Mouse (Mus musculus) liver, adult 2 months (tissue): Measurements from ENCODE around the gene Taok1. TPM values are rescaled to one million over a fixed set of nuclear protein-coding genes. Genes with fewer than 3 reads are reported as not detected.
A peak's percentile ranks its signal among the peaks of the same experiment; 100 is the strongest.

Experiments used
- DNase-seq: peaks from one replicate; pipeline ENCODE4 v3.0.0-alpha.2; 2011; ENCODE audit warnings: low read depth, low spot score; ENCODE audit errors: extremely low read depth
- H3K27ac ChIP-seq: fragments of 200-500 bp; replicated peaks from 2 replicates; pipeline ENCODE4 v1.5.1; 2012; ENCODE audit warnings: low read depth, mild to moderate bottlenecking, control low read depth, inconsistent platforms, low read length; ENCODE audit not compliant: insufficient read depth
- H3K27me3 ChIP-seq: fragments of 200-500 bp; 2 replicates; pipeline ENCODE4 v1.6.1; 2012; ENCODE audit warnings: mild to moderate bottlenecking, moderate library complexity, low read length, inconsistent platforms; ENCODE audit not compliant: control insufficient read depth, insufficient read depth
- H3K36me3 ChIP-seq: fragments of 200-500 bp; 2 replicates; pipeline ENCODE4 v1.6.1; 2012; ENCODE audit warnings: low read length, inconsistent platforms; ENCODE audit not compliant: control insufficient read depth, insufficient read depth
- H3K4me1 ChIP-seq: fragments of 200-500 bp; 2 replicates; pipeline ENCODE4 v1.6.1; 2011; ENCODE audit warnings: low read length; ENCODE audit not compliant: control insufficient read depth, insufficient read depth
- H3K4me3 ChIP-seq: fragments of 200-500 bp; 2 replicates; pipeline ENCODE4 v1.5.1; 2011; ENCODE audit warnings: low read depth, mild to moderate bottlenecking, control low read depth, low read length, moderate library complexity; ENCODE audit not compliant: insufficient read depth
- H3K79me2 ChIP-seq: fragments of 200-500 bp; 2 replicates; pipeline ENCODE4 v1.6.1; 2012; ENCODE audit warnings: inconsistent platforms, mild to moderate bottlenecking, low read length, moderate library complexity; ENCODE audit not compliant: control insufficient read depth, insufficient read depth
- H3K9ac ChIP-seq: fragments of 200-500 bp; 2 replicates; pipeline ENCODE4 v1.6.1; 2012; ENCODE audit warnings: low read depth, mild to moderate bottlenecking, control low read depth, inconsistent platforms, low read length
- CTCF ChIP-seq: fragments of 200-500 bp; IDR thresholded peaks from 2 replicates; pipeline ENCODE4 v1.5.1; 2011; ENCODE audit warnings: low read depth, low read length, control low read depth
- POLR2A ChIP-seq: fragments of 200-500 bp; IDR thresholded peaks from 2 replicates; pipeline ENCODE4 v1.6.1; 2011; ENCODE audit warnings: low read length, control low read depth; ENCODE audit not compliant: insufficient read depth; ENCODE audit errors: extremely low read depth
- WGBS: fragments of 180-500 bp; shearing (Covaris S2); methylation state at CpG from one replicate; pipeline ENCODE4 v1.1.7; 2018; 5-methylcytosine and 5-hydroxymethylcytosine counted together
- polyA plus RNA-seq: library from polyadenylated mRNA; depleted of rRNA; stranded (reverse); fragments of >200 nt; gene quantifications from 2 replicates; pipeline ENCODE4 v1.2.3, GENCODE M21; 2012
- total RNA-seq: library from RNA; depleted of rRNA; stranded (reverse); fragments of >200 nt; gene quantifications from 2 replicates; pipeline ENCODE4 v1.2.3, GENCODE M21; 2014

The Taok1 gene
- total and polyA plus RNA-seq, 2 experiments, result 2.5 to 24.6 TPM

DNA sequence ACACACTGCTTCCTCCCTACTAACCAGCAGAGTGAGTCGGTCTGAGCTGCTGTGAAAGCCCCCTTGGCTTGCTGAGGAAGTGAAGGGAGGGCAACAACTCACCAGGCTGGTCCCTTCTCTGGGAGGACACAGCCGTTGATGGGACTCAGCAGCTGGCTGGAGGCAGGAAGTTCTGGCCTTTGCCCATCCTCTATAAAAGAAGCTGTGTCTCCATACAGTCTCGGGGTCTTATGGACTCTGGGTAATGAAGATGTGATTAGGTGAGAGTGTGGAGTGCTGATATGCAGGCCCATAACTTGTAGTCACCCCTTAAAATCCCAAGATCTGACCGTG is 113.3 kb downstream of the Taok1 start:
- WGBS, result 45% methylated on average over 4 of the region's 4 CpGs
- H3K27me3 ChIP-seq, result no peaks in the 10 kb centered on the region
- DNase-seq, result no peak
- peaks cover 11% of the 10 kb centered on the region for H3K79me2 ChIP-seq
- TF ChIP-seq POLR2A, result no peak
- TF ChIP-seq CTCF, result no peak
- peaks cover 14% of the 10 kb centered on the region for H3K4me1 ChIP-seq
- H3K27ac ChIP-seq, result no peak overlapping the region
- H3K9ac ChIP-seq, result no peak overlapping the region
- no peaks in the 10 kb centered on the region for H3K36me3 ChIP-seq
- H3K4me3 ChIP-seq, result 0 out of 2 replicates have a peak overlapping the region, but pooled peaks have one; percentile 78

DNA sequence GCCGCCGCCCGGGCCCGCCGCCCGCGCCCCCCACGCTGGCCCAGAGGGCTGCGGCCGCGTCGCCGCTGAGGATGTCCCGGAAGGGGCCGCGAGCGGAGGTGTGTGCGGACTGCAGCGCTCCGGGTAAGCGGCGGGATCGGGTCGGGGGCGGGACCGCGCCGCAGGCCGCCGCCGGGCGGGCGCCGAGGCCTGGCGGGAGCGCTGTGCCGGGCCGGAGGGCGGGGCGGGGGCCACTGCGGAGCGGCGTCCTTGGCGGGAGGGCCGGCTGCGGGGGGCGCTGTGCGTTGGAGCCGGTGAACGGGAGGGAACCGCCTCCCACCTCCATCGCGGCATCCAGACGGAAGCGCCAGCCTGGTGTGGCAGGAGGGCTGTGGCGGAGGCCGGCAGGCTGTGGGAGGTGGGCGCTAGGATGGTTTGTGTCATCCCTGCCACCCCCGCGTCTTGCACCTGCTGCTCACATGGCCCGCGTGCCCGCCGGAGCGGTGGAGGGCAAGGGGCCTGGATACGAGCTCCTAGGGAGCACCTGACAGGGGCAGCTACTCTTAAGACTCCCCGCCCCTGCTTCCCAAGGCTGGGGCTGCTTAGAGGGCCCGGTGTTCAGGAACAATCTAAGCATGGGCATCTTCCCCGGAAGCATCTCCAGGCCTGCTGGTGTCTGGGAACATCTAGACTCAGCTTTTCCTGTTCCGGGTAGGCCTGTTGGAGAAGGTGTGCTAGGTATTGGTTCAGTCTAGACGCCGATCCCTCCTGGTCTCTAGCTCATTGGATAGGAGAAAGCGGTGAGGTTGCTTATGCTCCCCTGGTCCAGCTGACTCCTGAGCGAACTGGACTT is 113.9 kb downstream of the Taok1 start, which contains the start of gene Git1:
Gene Git1, plus strand, starts transcription at position 51 of the 832 bp plus-strand sequence.
- H3K27me3 ChIP-seq, result no peaks in the 10 kb centered on the region
- no peak for TF ChIP-seq CTCF
- no peak for TF ChIP-seq POLR2A
- WGBS, result 6% methylated on average over 46 of the region's 74 CpGs
- H3K9ac ChIP-seq, result peak within 1 kb of the TSS; percentile 87
- DNase-seq, result no peak
- peak within 1 kb of the TSS; percentile 45 for H3K27ac ChIP-seq
- peaks cover 18% of the 10 kb centered on the region for H3K4me1 ChIP-seq
- peak within 1 kb of the TSS; percentile 78 for H3K4me3 ChIP-seq
- peaks cover 11% of the 10 kb centered on the region for H3K79me2 ChIP-seq
- H3K36me3 ChIP-seq, result no peaks in the 10 kb centered on the region

DNA sequence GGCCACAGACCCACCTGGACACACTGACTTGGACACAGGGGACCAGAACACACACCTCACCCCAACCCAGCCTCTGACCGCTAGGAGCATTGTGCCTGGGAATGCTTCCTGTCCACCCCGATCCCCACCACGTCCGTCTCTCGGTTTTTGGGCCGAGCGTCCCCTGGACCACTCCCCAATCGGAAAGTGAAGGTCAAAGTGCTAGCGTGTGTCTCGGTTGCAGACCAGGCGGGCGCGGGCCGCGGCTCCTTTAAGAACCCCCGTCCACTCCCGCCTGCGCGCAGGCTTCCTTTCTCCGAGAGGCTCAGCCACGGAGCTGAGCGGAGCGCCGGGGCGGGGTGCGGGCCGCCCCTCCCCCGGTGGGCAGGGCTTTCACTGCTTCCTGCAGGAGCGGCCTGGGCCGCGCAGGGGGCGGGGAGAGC is 114.7 kb downstream of the Taok1 start:
- no peaks in the 10 kb centered on the region for H3K36me3 ChIP-seq
- H3K4me1 ChIP-seq, result peaks cover 18% of the 10 kb centered on the region
- 1% methylated on average over 29 of the region's 32 CpGs for WGBS
- peak overlapping the region; percentile 77 for H3K9ac ChIP-seq
- peak; percentile 76 for DNase-seq
- no peaks in the 10 kb centered on the region for H3K27me3 ChIP-seq
- H3K79me2 ChIP-seq, result peaks cover 10% of the 10 kb centered on the region
- H3K27ac ChIP-seq, result peak overlapping the region; percentile 45
- peak overlapping the region; percentile 71 for H3K4me3 ChIP-seq
- TF ChIP-seq POLR2A, result peak; percentile 54; the same call in 1 of the 2 replicates
- peak; percentile 46; the same call in 1 of the 2 replicates for TF ChIP-seq CTCF

DNA sequence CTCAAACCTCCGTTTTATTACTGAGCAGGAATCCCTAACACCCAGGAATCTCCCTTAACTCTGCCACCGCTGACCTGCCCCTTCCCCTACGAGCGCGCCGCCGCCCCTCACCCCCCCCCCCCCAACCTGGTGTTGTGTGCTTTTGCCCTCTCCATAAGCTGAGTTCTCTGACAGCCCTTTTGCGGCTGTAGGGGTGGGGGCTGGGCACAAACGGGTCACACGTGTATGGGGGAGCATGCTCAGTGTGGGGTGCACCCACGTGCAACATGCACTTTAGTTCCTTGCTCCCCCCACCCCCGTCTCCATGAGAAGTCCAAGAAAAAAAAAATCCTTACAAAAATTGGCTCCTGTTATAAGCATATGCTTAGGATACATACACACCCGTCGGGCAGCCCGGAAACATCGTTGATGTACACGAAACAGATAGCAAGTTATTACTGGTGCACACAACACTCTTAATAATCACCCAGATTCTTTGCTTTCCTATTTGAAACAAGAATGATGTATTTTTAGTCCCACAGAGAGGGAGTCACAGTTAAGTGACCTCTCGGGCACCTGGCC is 115.2 kb downstream of the Taok1 start:
- no peak for TF ChIP-seq POLR2A
- TF ChIP-seq CTCF, result no peak
- Histone ChIP-seq H3K9ac (peak overlapping the region; percentile 77), H3K4me3 (peak overlapping the region; percentile 71), H3K36me3 (no peaks in the 10 kb centered on the region), H3K27me3 (no peaks in the 10 kb centered on the region), H3K27ac (peak overlapping the region; percentile 45; the same call in 1 of the 2 replicates), H3K79me2 (peaks cover 9% of the 10 kb centered on the region), H3K4me1 (peaks cover 18% of the 10 kb centered on the region)
- DNase-seq, result no peak
- WGBS, result 2% methylated on average over 18 of the region's 18 CpGs

DNA sequence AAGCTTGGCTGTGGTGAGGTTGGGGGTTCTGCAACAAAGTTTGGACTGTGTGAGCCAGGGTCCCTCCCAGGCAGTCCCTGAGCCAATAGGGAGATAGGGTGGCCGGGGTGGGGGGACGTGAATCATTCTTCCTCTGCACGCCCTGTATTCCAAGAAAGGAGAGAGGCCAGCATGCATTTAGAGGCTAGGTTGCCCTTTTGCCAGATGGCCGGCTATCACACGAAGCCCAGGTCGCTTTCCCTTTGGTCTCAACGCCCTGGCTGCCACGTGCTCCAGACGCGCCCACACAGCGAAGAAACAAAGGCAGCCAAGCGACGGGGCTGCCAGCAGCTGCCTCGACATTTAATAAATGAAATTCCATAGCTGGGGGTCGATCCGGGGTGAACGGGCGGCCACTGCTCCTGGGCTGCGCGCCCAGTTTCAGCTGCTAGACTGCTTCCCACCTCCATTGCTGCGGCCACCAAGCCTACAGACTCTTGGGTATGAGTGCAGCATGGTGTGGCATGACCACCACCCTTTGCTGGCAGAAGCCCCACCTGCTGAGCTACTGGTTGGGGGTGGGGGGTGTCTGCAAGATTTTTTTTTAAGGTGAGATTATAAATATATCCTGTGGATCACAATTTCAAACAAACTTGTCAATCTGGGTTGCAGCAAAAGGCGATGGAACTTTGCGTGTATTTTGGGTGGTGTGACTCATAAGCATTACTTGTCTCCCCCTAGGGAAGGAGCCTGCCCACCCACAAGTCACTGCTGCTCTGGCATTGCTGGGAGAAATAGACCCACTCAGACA is 115.9 kb downstream of the Taok1 start:
- H3K79me2 ChIP-seq, result peaks cover 4% of the 10 kb centered on the region
- H3K4me1 ChIP-seq, result peaks cover 18% of the 10 kb centered on the region
- H3K36me3 ChIP-seq, result no peaks in the 10 kb centered on the region
- TF ChIP-seq CTCF, result 0 out of 2 replicates have a peak, but pooled peaks have one; percentile 1
- no peak for TF ChIP-seq POLR2A
- WGBS, result 1% methylated on average over 23 of the region's 23 CpGs
- H3K27me3 ChIP-seq, result no peaks in the 10 kb centered on the region
- no peak overlapping the region; the same call in 1 of the 2 replicates for H3K27ac ChIP-seq
- H3K9ac ChIP-seq, result peak overlapping the region; percentile 32; the same call in 1 of the 2 replicates
- peak; percentile 64 for DNase-seq
- H3K4me3 ChIP-seq, result peak overlapping the region; percentile 31; the same call in 1 of the 2 replicates
